Mouse (Mus musculus): ENCODE results near the gene Tns2.

Gene Tns2

DNA sequence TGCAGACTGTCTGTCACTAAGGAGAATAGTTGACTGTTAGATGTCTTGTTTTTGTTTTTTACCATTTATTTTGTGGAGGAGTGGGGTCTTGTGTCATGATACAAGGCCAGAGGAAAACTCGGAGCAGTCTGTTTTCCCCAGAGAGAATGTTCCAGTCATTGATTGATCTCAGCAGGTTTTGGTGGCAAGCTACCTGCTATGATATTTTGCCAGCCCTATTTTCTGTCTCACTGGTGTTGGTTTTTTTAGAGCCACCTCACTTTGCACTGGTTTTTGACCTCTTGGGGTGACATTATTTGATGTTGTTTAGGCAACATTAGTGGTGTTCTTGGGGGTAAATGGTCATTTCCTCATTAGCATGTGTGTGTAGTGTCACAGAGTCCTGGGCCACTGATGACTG, 8.5 kb upstream of the Tns2 start:
- DNase-seq (ENCODE audit: extremely low read depth, low read depth, low spot score) = no peak

DNA sequence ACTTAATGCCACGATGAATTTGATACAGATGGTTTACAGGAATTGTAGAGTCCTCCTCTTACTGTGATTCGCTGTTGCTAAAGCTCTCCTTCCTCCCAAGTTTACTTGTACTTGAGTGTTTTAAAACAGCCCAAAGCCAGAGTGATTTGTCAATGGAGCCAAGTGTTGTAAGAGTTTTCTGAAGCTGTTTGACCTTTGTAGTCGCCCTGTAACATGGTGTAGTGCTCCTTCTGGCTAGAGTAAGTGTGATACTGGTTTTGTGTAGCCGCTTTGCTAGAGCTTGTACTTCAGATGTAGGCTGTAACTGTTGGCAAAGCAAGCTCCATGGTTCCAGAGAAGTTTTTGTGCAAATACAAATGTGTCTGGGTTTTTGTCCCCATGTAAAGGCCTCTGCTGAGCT, 8.0 kb upstream of the Tns2 start:
- DNase-seq (ENCODE audit: extremely low read depth, low read depth, low spot score) = peak; percentile 71

DNA sequence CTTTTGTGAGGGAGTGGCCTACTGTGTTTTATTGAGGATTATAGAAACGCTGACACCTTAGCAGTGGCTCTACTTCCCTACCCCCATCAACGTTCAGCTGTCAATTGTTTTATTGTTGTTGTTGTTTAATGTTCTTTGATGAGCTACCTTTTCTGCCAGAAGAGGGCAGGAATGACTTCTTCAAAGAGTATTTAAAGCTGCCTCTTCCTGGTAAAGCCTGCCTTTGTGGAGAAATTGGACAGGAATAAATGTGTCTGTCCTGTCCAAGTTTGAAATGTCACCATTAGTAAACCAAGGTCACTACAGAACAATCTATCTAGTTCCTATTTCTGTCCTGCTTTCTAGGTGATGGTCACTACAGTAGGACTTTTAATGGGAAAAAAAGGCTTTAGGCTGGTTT, 6.1 kb upstream of the Tns2 start:
- DNase-seq (ENCODE audit: extremely low read depth, low read depth, low spot score) = no peak

DNA sequence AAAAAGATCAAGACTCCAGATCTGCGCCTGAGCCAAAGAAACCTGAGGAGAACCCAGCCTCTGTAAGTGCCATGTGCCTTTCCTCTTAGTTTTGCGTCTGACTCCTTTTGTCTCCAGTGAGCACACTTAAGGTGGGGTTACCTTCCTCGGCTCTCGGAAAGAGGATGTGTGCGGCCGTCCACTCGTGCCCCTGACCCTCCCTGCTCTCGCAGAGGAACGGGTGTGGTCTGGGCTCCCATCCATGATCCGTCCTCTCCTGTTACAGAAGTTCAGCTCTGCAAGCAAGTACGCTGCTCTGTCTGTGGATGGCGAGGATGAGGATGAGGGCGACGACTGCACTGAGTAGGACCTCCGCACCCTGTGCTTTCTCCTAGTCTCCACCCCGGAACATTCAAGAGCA, 5.2 kb upstream of the Tns2 start:
- no peak for DNase-seq (ENCODE audit: extremely low read depth, low read depth, low spot score)

DNA sequence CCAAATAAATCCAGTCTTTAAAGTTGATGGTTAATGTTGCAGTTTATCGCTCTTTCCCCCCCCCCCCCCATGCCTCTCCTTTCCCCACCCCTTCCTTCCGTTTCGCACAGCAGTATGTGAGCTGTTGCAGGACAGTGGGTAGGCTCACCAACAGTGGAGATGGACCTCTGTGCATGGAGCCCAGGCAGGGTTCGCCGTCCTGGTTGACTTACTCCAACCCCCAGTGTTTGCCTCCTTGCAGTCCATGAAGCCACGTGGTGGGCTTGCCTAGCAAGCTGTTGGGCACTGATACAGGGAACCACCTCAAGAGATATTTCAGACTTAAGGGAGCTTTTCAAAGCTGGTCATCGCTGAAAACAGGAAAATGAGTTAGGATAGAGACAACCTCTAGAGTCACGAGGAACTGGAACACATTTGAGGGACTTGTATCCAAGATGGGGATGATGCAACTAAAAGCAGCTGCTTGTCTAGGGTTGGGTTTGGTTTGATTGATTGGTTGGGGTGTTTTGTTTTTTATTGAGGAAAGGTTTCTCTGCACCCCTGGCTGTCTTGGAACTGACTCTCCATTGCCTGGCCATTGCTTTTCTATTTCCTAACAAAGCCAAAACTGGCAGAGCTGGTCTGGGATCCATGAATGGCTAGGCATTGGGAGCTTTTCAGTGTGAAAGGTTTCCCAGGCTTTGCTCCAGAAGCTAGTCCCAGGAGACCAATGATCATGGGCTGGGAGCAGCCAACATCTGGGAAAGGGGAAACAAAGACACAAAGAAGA, 2.9 kb upstream of the Tns2 start:
- peak; percentile 63 for DNase-seq (ENCODE audit: extremely low read depth, low read depth, low spot score)

DNA sequence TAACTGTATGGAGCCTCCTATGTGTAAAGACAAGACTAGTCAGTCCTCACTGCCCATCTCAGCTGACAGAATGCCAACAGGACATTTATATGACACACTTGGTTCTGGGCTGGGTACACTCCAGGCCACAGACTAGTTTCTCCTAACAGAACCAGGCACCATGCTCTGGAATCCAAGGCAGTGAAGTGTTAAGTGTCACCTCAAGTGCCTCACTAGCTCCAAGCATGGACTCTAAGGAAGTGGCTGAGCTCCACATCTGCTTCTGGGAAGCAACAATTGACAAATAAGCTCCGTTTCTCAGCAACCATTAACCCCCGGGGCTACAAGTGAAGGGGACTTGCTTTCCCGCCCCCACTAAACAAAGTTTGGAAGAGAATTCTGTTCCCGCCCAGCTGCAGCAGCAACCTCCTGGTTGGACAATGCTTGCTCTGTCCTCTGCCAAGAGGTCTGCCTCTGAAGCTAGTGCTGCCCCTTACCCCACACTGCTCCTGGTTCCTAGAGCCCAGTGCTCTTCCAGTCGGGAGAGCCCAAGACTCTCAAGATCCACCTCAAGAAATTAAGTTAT, 2.1 kb upstream of the Tns2 start:
- no peak for DNase-seq (ENCODE audit: extremely low read depth, low read depth, low spot score)

DNA sequence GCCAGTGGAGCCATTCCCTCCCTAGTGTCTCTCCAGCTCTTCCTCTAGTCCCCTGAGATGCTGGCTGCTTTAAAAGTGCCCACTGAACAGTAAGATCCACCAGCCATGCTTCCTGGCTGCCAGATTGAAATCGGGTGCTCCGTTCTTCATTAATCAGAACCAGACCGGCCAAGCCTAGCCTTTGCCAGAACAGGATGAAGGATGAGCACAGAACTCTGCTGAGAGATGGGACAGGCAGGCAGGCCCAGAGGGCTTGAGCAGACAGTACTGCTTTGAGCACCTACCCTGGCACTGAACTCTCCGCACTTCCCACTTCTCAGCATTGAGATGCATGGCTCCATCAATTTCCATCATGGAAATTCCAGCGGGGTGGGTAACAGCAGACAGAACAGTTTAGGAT, 953 bp upstream of the Tns2 start:
- no peak for DNase-seq (ENCODE audit: extremely low read depth, low read depth, low spot score)

DNA sequence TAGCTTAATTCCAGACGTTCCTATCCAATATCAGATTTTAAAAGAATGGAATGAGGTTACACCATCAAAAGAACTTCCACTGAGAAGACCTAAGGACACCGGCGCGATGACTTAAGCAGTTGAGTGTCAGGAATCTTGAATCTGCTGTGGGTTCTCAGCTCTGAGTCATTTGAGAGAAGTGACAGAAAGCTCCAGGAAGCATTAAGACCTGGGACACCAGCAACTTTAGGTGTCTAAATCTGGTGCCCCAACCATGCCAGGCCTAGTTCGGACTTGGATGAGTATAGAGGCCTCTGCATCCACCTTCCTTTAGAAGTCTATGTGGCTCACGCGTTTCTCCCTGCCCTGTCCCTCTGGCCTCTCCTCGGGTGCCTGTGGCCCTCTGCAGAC, 447 bp upstream of the Tns2 start:
- DNase-seq (ENCODE audit: extremely low read depth, low read depth, low spot score) = no peak

DNA sequence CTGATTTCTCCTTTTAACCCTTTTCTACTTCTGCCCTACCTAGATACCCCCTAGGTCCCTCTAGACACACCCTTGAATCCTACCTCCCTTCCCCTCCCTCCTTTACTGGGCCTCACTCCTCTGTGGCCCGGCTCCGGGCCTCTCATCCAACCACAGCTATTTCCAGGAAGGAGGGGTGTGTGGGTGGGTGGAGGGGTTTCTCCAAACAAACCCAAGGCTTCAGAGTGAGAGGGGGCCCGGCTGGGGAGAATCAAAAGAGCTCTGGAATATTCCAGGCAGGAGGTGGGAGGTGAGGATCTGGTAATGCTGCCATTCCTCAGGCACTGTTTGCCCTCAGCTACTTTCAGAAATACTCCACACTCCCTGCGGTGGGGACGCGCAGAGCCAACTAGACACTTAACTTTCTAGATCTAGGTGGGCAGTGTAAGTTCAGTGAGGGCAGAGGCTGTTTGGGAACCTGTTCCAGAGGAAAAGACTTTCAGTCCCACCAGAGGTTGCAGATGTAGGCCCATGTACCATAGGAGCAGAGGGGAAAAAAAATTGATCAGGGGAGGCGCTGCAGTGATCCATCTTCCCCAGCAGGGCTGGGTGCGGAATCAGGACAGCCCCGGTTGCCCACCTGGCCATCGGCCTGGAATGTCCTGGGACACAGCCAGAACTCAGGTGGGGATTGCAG, 921 bp downstream of the Tns2 start:
- no peak for DNase-seq (ENCODE audit: extremely low read depth, low read depth, low spot score)

DNA sequence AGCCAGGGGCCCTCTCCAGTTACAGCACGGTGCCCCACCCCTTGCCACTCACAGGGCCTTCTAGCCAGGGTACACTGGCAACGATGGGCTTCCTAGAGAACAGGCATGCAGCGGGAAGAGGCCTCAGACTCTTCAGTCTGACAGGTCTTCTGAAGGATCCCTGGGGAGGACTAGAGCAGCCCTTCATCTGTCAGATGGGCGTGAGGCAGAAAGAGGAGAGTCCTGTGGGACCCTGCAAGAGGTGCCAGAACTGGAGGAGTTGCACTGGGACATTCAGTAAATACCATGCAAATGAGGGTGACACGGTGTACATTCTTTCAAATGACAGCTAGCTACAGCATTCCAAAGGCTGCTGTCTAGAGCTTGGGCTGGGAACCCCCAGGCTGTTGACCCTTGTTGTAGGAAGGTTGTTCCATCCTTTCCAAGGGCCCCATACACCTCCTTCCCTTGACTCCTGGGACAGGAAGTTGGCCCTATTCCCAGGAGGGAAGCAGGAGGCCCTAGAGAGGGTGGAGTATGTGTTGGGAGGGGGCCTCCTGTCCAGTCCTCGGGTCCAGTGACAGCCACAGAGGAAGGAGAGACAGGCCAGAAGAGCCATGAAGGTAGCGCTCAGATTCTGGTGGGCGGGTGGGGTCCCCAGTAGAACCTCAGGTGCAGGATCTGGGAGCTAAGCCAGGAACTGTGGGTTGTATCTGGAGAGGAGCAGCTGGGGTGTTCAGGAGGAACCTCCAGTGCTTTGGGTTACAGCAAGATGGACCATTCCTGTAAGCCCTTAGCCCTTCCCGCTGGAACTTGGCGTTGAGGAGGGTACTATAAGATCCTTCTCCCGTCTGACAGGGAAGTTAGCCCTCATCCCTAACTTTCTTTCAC, 1.7 kb downstream of the Tns2 start:
- no peak for DNase-seq (ENCODE audit: extremely low read depth, low read depth, low spot score)

DNA sequence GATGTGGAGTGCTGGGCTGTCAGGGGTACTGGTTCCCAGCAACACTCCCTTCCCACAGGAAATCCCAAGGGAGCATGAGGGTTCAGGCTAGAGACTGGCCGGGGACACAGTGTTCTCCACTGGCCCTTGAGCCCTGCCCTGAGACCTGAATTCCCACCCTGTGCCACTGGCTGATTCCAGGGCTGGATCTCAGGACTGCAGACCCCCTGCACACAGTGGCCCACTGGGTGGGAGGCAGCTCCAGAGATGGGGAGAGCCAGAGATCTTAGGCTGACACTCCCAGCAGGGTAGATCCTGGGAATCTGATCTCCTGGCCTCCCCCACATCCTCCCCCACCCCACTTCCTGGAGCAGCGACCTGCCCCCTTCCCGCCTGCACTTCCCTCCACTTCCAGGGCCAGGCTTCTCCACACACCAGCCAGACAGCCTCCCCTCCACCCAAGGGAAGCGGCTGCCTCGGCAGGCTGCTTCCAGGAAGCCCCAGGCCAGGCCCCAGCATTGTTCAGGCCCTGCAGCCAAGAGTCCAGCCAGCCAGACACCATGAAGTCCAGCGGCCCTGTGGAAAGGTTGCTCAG, 2.4 kb downstream of the Tns2 start:
- DNase-seq (ENCODE audit: extremely low read depth, low read depth, low spot score) = no peak

DNA sequence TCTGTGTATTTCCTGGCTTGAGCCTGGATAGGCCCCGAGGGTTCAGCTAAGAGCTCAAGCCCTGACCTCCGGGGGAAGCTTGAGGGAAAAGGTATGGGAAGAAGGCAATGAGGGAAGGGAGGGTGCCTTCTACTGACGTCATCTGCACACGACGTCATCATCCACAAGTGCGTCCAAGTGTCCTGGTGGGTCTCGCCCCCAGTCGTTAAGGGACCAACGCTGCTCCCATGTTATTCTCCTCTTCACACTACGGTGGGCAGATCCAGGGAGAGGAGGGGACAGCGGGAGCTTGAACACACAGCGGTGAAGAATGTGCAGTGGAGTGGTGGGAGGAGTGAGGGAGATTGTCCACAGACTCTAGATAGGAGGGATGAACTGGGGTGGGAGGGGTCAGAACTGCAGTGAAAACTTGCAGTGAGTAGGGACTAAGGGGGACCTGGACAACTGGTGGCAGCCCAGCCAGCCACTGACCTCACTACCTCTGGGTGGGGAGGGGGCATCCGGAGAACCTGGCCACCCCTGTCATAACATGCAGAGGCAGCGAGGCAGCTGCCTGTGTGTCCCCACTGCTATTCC, 3.2 kb downstream of the Tns2 start:
- DNase-seq (ENCODE audit: extremely low read depth, low read depth, low spot score) = no peak

DNA sequence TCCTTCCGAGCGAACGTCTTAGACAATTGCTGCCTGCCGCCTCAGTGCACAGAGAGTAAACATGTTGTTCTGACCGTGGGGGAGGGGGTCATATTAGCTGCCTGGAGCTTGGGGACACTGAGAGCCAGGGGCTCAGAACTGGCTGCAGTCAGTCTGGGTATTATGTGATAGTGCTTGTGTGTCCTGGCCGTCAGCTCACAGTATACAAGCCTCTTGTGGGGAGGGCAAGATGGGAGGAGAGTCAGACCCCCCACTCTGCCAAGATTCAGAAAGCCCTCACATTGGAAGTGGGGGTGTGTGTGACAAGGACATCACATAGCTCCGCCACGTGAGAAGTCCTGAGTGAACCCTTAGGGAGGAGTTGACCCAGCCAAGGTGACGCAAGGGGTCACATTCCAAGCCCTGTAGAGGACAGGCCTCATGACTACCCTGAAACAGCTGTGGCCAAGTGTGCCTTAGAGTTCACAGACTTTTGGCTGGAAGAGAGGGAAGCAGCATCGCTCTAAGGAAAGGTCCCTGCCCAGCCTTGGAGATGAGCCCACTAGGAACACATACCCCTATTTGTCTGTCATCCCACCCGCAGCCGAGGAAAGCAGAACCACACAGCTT, 3.8 kb downstream of the Tns2 start:
- no peak for DNase-seq (ENCODE audit: extremely low read depth, low read depth, low spot score)

DNA sequence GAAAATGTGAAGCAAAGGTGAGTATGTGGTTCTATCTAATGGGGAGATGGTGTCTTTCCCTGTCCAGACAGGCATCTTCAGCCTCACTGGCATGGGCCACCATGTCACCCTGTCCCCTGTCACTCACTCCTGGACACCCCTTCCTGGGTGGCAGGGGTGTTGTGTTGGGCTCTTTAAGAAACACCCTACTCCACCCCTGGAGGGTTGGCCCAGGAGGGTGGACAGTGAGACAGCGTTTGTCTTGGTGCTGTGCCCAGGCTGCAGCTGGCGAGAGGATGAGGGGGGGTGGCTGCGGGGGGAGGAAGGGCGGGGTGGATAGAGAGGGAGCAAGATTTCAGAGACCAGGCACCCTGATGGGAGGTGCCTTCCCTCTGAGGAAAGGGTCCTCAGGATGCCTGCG, 5.1 kb downstream of the Tns2 start:
- no peak for DNase-seq (ENCODE audit: extremely low read depth, low read depth, low spot score)

DNA sequence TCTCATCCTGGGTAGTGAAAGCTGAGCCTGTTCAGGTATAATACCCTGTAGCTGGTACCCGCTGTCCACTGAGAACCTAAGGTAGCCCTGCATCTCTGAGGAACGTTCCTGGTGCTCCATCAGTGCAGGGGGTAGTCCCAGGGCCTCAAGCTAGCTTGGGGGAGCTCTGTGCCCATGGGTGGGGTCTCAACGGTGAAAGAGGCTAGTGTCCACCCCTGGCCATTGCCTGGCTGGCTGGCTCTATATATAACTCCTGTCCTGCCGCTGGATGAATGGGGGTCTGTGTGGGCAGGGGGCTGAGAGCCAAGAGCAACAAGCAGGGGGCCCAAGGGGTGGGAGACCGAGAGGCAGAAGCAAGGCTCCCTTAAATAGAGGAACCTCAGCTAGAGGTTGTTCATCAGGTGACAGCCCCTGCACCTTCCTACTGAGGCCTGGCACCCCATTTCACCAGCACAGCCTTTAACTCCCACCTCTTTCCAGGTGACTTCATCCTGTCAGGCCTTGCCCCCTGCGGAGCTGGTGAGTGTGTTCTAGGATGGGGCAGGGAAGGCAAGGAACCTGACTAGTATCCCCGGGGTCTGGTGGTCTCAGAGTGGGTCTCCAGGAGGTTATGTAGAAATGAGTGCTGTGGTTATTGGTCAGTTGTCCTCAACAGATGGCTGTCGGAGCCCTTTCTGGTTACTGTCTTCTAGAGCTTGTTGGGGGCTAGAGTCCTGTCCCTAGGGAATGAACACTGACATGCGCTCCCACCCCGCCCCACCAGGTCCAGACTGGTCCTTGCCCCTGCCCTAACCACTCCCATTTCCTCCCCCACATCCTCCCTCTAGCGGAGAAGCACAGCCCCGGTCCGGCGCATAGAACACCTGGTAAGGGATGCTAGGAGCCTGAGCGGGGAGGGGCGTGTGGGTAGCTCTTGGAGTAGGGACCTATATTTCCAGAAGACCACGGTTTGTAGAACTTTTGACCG, 5.8 kb downstream of the Tns2 start:
- DNase-seq (ENCODE audit: extremely low read depth, low read depth, low spot score) = no peak

DNA sequence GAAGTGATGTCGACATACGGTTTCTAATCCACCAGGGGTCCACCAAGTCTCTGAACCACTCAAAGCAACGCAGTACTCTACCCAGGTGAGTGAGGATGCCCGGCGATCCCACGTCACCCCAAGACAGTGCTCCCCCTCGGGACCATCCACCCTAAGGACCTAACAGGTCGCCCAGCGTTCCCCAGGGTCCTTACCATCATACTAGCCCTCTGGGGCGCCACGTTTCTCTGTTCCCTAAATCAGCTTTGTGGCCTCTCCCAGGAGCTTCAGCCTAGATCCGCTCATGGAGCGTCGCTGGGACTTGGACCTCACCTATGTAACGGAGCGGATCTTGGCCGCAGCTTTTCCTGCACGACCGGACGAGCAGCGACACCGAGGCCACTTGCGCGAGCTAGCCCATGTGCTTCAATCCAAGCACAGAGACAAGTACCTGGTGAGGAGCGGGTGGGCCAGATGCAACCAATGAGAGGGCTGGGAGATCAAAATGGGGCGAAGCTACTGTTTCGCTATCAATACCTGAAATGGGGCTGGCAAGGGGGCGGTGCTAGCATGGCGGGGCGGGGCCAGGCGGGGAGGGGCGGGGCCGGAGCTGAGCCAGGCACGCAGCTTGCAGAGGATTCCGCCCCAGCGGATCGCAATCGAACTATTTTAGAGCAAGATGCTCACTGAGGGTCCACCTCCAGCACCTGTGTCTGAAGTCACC, 6.7 kb downstream of the Tns2 start:
- no peak for DNase-seq (ENCODE audit: extremely low read depth, low read depth, low spot score)

DNA sequence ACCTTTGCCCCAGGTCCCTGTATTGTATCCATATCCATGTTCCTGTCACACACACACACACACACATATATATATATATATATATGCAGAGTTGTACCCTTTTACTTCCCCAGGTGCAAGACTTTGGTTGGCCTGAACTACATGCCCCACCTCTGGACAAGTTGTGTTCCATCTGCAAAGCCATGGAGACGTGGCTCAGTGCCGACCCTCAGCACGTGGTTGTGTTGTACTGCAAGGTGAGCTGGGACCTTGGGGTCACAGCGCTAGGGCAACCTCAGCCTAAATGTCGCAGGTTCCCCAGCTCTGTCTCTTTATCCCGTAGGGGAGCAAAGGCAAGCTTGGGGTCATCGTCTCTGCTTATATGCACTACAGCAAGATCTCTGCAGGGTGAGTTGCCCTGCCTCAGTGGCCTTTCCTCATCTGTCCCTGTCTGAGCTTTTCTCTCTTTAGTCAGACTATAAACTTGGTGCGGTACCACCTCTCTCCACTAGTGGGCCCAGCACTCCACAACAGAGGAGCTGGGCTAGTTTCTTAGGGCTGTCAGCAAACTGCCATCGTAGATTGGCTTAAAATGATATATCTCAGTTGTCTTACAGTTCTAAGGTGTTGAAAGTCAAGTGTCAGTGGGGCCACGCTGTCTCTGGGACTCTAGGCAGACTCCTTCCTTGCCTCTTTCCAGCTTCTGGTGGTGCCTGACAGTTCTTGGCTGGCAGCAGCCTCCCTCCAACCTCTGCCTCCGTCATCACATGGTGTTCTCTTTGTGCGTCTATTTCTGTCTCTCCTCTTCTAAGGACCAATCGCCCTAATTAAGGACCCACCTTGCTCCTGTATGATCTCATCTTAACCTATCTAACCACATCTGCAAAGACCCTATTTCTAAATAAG, 7.7 kb downstream of the Tns2 start:
- no peak for DNase-seq (ENCODE audit: extremely low read depth, low read depth, low spot score)

Measured in fat pad, adult 2 months (tissue).